Mouse (Mus musculus): ENCODE data around the gene Accs.

- TF ChIP-seq ZC3H11A (IDR thresholded peaks at IDR 0.05; ENCODE audit: borderline replicate concordance, low read depth, low read length), result no peak
- TF ChIP-seq MAFK (IDR thresholded peaks at IDR 0.05; ENCODE audit: insufficient read depth, low read depth, low read length), result no peak
- TF ChIP-seq CHD2 (IDR thresholded peaks at IDR 0.05; ENCODE audit: low read depth, low read length), result no peak
- TF ChIP-seq ZNF384 (IDR thresholded peaks at IDR 0.05; ENCODE audit: low read depth, low read length), result no peak
Observed at GRCm38 (mm10) chr2:93783926-93784539, 65.7 kb downstream of the Accs start.
